Mouse (Mus musculus): Measurements from ENCODE around the gene Lin28b.

GRCm38 (mm10) chr10:45470079-45470739, 16.0 kb downstream of the Lin28b start:
- TF ChIP-seq POLR2A (IDR thresholded peaks at IDR 0.05; ENCODE audit: borderline replicate concordance, extremely low read depth, insufficient read depth, insufficient read length, poor library complexity, severe bottlenecking), result no peak
- no peak for TF ChIP-seq CTCF (IDR thresholded peaks at IDR 0.05; ENCODE audit: borderline replicate concordance, extremely low read depth, insufficient read depth, insufficient read length)
